In the genomic region with DNA sequence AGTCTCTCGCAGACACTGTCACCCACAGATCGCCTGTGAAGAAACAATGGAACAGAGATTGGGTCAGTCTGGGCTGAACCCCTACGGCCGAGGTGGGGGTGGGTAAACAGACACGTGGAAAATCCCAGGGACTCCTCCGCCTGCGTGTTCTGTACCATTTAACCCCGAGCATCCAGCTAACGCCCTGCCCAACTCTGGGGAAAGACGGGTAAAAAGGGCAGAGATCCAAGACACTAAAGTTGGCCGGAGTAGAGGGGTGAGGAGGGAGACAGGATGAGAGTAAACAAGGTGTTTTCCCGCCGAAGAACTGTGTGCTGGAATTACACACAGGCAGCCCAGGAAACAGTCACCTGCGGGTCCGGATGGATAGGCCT, we compare ENCODE assay signal across 7 mouse cellular contexts. TPM values are rescaled to one million over a fixed set of nuclear protein-coding genes. Genes with fewer than 3 reads are reported as not detected.
A peak's percentile ranks its signal among the peaks of the same experiment; 100 is the strongest.
DNase-seq lines count a peak whose midpoint lies in the region; ATAC-seq and TF ChIP-seq lines count a peak whose summit lies in the region.

No protein-coding gene starts in this region.

- H3K36me3 ChIP-seq in embryonic facial prominence, embryonic 15.5 days, result no peaks in the 10 kb centered on the region
- no peaks in the 10 kb centered on the region for H3K36me3 ChIP-seq in hindbrain, embryonic 12.5 days
- H3K36me3 ChIP-seq in lung, embryonic 14.5 days (ENCODE audit: insufficient read depth), result peaks cover 21% of the 10 kb centered on the region
- 0 out of 2 replicates have a peak, but pooled peaks cover 3% of the 10 kb centered on the region for H3K36me3 ChIP-seq in stomach, postnatal 0 days (ENCODE audit: control insufficient read depth, insufficient read depth, low read length)

- H3K27ac ChIP-seq in embryonic facial prominence, embryonic 15.5 days (replicated peaks), result no peak overlapping the region; the same call in 1 of the 2 replicates
- peak overlapping the region; percentile 90 for H3K27ac ChIP-seq in hindbrain, embryonic 12.5 days
- H3K27ac ChIP-seq in lung, embryonic 14.5 days (ENCODE audit: low read depth), result peak overlapping the region; percentile 93; the same call in 1 of the 2 replicates
- H3K27ac ChIP-seq in stomach, postnatal 0 days (replicated peaks), result peak overlapping the region; percentile 99

- WGBS in embryonic facial prominence, embryonic 15.5 days, result 0% methylated on average over 15 of the region's 15 CpGs
- WGBS in hindbrain, embryonic 12.5 days, result under 1% methylated on average over 15 of the region's 15 CpGs
- WGBS in lung, embryonic 14.5 days, result under 1% methylated on average over 15 of the region's 15 CpGs
- under 1% methylated on average over 15 of the region's 15 CpGs for WGBS in stomach, postnatal 0 days

- ATAC-seq in embryonic facial prominence, embryonic 15.5 days (ENCODE audit: insufficient number of reproducible peaks, low FRiP score, low TSS enrichment, low read depth), result no peak
- peak; percentile 0; the same call in 1 of the 2 replicates for ATAC-seq in hindbrain, embryonic 12.5 days (ENCODE audit: low FRiP score)
- no peak for ATAC-seq in lung, embryonic 14.5 days (ENCODE audit: insufficient read depth)
- ATAC-seq in stomach, postnatal 0 days (ENCODE audit: low FRiP score, low TSS enrichment), result peak; percentile 0; the same call in 1 of the 2 replicates

- TF ChIP-seq EP300 in stomach, postnatal 0 days (optimal IDR thresholded peaks at IDR 0.05), result no peak

- DNase-seq in ovary, postnatal 36 days (ENCODE audit: low spot score), result peak; percentile 36
- no peak for DNase-seq in ovary, adult 18-20 months (ENCODE audit: low spot score)
- DNase-seq in lung, embryonic 14.5 days, result peak; percentile 48
- peak; percentile 43 for DNase-seq in stomach, postnatal 0 days (ENCODE audit: low spot score)
- DNase-seq in adipocyte (ENCODE audit: low spot score), result no peak

- H3K27me3 ChIP-seq in embryonic facial prominence, embryonic 15.5 days, result no peaks in the 10 kb centered on the region; the same call in 1 of the 2 replicates
- peaks cover 8% of the 10 kb centered on the region; the same call in 1 of the 2 replicates for H3K27me3 ChIP-seq in hindbrain, embryonic 12.5 days
- no peaks in the 10 kb centered on the region for H3K27me3 ChIP-seq in lung, embryonic 14.5 days (ENCODE audit: insufficient read depth, low read length)
- H3K27me3 ChIP-seq in stomach, postnatal 0 days (ENCODE audit: control insufficient read depth, insufficient read depth, low read length), result no peaks in the 10 kb centered on the region

- peak overlapping the region; percentile 37; the same call in 1 of the 2 replicates for H3K9ac ChIP-seq in embryonic facial prominence, embryonic 15.5 days
- peak overlapping the region; percentile 83 for H3K9ac ChIP-seq in hindbrain, embryonic 12.5 days
- H3K9ac ChIP-seq in lung, embryonic 14.5 days, result peak overlapping the region; percentile 85
- peak overlapping the region; percentile 93 for H3K9ac ChIP-seq in stomach, postnatal 0 days (ENCODE audit: low read length)

- peaks cover 30% of the 10 kb centered on the region for H3K4me1 ChIP-seq in embryonic facial prominence, embryonic 15.5 days
- peaks cover 14% of the 10 kb centered on the region for H3K4me1 ChIP-seq in hindbrain, embryonic 12.5 days
- H3K4me1 ChIP-seq in lung, embryonic 14.5 days (ENCODE audit: insufficient read depth), result no peaks in the 10 kb centered on the region
- H3K4me1 ChIP-seq in stomach, postnatal 0 days (replicated peaks; ENCODE audit: control insufficient read depth, insufficient read depth), result no peaks in the 10 kb centered on the region

- no peaks in the 10 kb centered on the region for H3K9me3 ChIP-seq in embryonic facial prominence, embryonic 15.5 days (replicated peaks)
- no peaks in the 10 kb centered on the region for H3K9me3 ChIP-seq in hindbrain, embryonic 12.5 days (replicated peaks)
- H3K9me3 ChIP-seq in lung, embryonic 14.5 days (ENCODE audit: low read depth, low read length), result no peaks in the 10 kb centered on the region
- H3K9me3 ChIP-seq in stomach, postnatal 0 days (ENCODE audit: control insufficient read depth, low read length), result no peaks in the 10 kb centered on the region

- peak overlapping the region; percentile 79 for H3K4me3 ChIP-seq in embryonic facial prominence, embryonic 15.5 days (replicated peaks)
- H3K4me3 ChIP-seq in hindbrain, embryonic 12.5 days, result peak overlapping the region; percentile 68
- H3K4me3 ChIP-seq in lung, embryonic 14.5 days (ENCODE audit: low read depth, low read length), result peak overlapping the region; percentile 74
- peak overlapping the region; percentile 89 for H3K4me3 ChIP-seq in stomach, postnatal 0 days (ENCODE audit: low read depth, low read length)

- peak overlapping the region; percentile 98 for H3K4me2 ChIP-seq in embryonic facial prominence, embryonic 15.5 days (replicated peaks)
- H3K4me2 ChIP-seq in hindbrain, embryonic 12.5 days (replicated peaks), result peak overlapping the region; percentile 96
- peak overlapping the region; percentile 96 for H3K4me2 ChIP-seq in lung, embryonic 14.5 days
- peak overlapping the region; percentile 95 for H3K4me2 ChIP-seq in stomach, postnatal 0 days (replicated peaks; ENCODE audit: low read depth)

- TF ChIP-seq CTCF in lung, embryonic 14.5 days (IDR thresholded peaks at IDR 0.05; ENCODE audit: low read depth), result no peak
- TF ChIP-seq CTCF in stomach, postnatal 0 days (IDR thresholded peaks at IDR 0.05; ENCODE audit: low read depth), result no peak

RNA-seq across cellular contexts. Expression of a gene that starts 1.8 kb away (rescaled TPM):
- polyA plus RNA-seq in embryonic facial prominence, embryonic 15.5 days (2015; fragmentation: Nextera tagmentation; extraction: Ambion mirVana), result 64.9 and 74.6 TPM in 2 replicates
- polyA plus RNA-seq in hindbrain, embryonic 12.5 days (2016; fragmentation: Nextera tagmentation; extraction: Ambion mirVana), result 82.8 and 85.0 TPM in 2 replicates
- 124 and 129 TPM in 2 replicates for polyA plus RNA-seq in lung, embryonic 14.5 days (2014; fragmentation: Nextera tagmentation; extraction: Ambion mirVana)
- 90.4 and 92.3 TPM in 2 replicates for polyA plus RNA-seq in stomach, postnatal 0 days (2015; fragmentation: Nextera tagmentation; extraction: Ambion mirVana)

Comparison
In these comparisons a context has a peak if more than half of its experiments do, and no peak if none do; other contexts are left out.
1. DNase-seq: peak in ovary, postnatal 36 days (single experiment), lung, embryonic 14.5 days (single experiment) and stomach, postnatal 0 days (single experiment); none in ovary, adult 18-20 months (single experiment) and adipocyte (single experiment).
2. ATAC-seq: peak in hindbrain, embryonic 12.5 days (single experiment) and stomach, postnatal 0 days (single experiment); none in embryonic facial prominence, embryonic 15.5 days (single experiment) and lung, embryonic 14.5 days (single experiment).
3. H3K9ac ChIP-seq: peak in every context shown above with its lines; median percentile 93 in stomach, postnatal 0 days; 85 in lung, embryonic 14.5 days; 83 in hindbrain, embryonic 12.5 days; 37 in embryonic facial prominence, embryonic 15.5 days.
4. Peak in every context shown above with its lines, with median percentiles within 50 percentile points of each other: H3K4me2 ChIP-seq and H3K4me3 ChIP-seq.